Comparison of ENCODE assay signal across 16 mouse cellular contexts in genomic region chr1:97745712-97746111, GRCm38 (mm10).
"Had no signal": no experiment of that assay in that cellular context is flagged by ENCODE, and none has a peak within 500 bp of the region (broad histone marks: within the 10 kb centered on the region; RNA-seq: fewer than 3 reads in every experiment).

No protein-coding gene starts in this region.

- H3K27me3 ChIP-seq: neural tube, embryonic 13.5 days; neural tube, embryonic 15.5 days; stomach, embryonic 15.5 days had no signal

- H3K4me2 ChIP-seq: neural tube, embryonic 13.5 days; neural tube, embryonic 15.5 days; stomach, embryonic 15.5 days had no signal

- H3K9ac ChIP-seq: neural tube, embryonic 13.5 days; neural tube, embryonic 15.5 days; stomach, embryonic 15.5 days had no signal

- H3K27ac ChIP-seq: neural tube, embryonic 13.5 days; neural tube, embryonic 15.5 days; stomach, embryonic 15.5 days; stomach, postnatal 0 days had no signal

- DNase-seq: retina, postnatal 1 day; right cerebral cortex, adult 18-20 months; right cerebral cortex, postnatal 14 days; right cerebral cortex, postnatal 25 days; right cerebral cortex, postnatal 4 days; spleen, adult 18-20 months; thymus, adult 18-20 months; thymus, adult 2 months; thymus, postnatal 14 days; thymus, postnatal 25 days; thymus, postnatal 36 days; thymus, postnatal 4 days had no signal

- H3K4me1 ChIP-seq: neural tube, embryonic 13.5 days; neural tube, embryonic 15.5 days; stomach, embryonic 15.5 days had no signal

- H3K9me3 ChIP-seq: neural tube, embryonic 13.5 days; neural tube, embryonic 15.5 days; stomach, embryonic 15.5 days had no signal

- H3K4me3 ChIP-seq: neural tube, embryonic 13.5 days; neural tube, embryonic 15.5 days; stomach, embryonic 15.5 days had no signal
